Mouse (Mus musculus) CD4-positive naive resting alpha-beta T cell, adult 57 days (primary cell): ENCODE measurements around the gene Sema3d. TPM values are rescaled to one million over a fixed set of nuclear protein-coding genes. Genes with fewer than 3 reads are reported as not detected.

ENCODE experiments used
- total RNA-seq: library from RNA; stranded (reverse); gene quantifications from one replicate; pipeline ENCODE4 v1.2.4, GENCODE M21; 2023

The Sema3d gene
- 1.7 TPM for total RNA-seq

DNA sequence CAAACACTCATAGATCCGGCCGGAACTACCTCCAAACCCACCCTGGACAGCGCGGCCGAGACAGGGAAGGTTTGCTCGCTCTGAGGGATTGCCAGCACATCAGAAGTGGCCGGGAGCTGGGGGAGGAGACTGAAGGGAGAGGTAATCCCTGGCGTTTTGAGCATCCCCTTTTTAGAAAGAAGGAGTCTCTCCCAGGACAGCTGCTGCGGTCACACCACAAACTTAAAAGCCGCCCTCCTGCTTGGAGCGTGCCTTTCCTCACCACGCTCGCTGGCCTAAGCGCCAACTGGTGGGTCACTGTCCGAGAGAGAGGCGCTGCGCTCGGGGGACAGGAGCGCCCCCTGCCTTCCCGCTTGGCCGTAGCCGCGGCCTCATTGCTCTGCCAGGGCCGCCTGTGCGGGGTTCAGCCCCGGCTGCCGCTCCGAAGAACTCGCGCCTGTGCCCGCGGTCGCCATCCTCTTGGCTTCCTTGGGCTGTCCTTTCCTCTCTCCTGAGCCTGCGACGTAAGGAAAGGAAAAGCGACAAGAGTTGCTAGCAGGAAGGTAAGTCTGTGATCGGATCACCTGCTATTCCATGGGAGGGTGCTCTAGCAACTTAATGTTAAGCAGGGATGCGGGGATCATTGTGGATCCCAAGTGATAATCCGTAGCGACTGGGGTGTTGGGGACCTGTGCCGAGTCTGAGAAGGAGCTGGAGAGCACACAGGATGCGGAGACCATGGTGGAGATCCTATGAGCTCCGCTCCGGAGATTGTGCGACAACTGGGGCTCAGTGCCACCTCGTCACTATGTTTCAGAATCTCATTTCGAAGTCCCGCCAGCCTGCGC is at the start of gene Sema3d:
Gene Sema3d, plus strand, starts transcription at position 253 of the 827 bp plus-strand sequence.

